Mouse (Mus musculus) kidney, adult 2 months (tissue): ENCODE results near the gene Foxo6. TPM values are rescaled to one million over a fixed set of nuclear protein-coding genes. Genes with fewer than 3 reads are reported as not detected.

Experiments used
- DNase-seq: peaks from one replicate; pipeline ENCODE4 v3.0.0; 2021
- H3K27ac ChIP-seq: fragments of 200-500 bp; 2 replicates; pipeline ENCODE4 v1.5.1; 2012; ENCODE audit warnings: low read depth, low read length, control low read depth, inconsistent platforms; ENCODE audit not compliant: insufficient read depth
- H3K27me3 ChIP-seq: fragments of 200-500 bp; replicated peaks from 2 replicates; pipeline ENCODE4 v1.6.1; 2012; ENCODE audit warnings: mild to moderate bottlenecking, moderate library complexity, low read length, inconsistent platforms; ENCODE audit not compliant: control insufficient read depth, insufficient read depth
- H3K36me3 ChIP-seq: fragments of 200-500 bp; 2 replicates; pipeline ENCODE4 v1.6.1; 2012; ENCODE audit warnings: mild to moderate bottlenecking, moderate library complexity, low read length, inconsistent platforms; ENCODE audit not compliant: control insufficient read depth, insufficient read depth
- H3K4me1 ChIP-seq: fragments of 200-500 bp; 2 replicates; pipeline ENCODE4 v1.6.1; 2011; ENCODE audit warnings: low read length; ENCODE audit not compliant: control insufficient read depth, insufficient read depth
- H3K4me3 ChIP-seq: fragments of 200-500 bp; 2 replicates; pipeline ENCODE4 v1.5.1; 2011; ENCODE audit warnings: mild to moderate bottlenecking, low read depth, low read length, control low read depth; ENCODE audit not compliant: insufficient read depth
- CTCF ChIP-seq: fragments of 200-500 bp; conservative IDR thresholded peaks from 2 replicates; pipeline ENCODE4 v1.5.1; 2011; ENCODE audit warnings: low read depth, mild to moderate bottlenecking, control low read depth, low read length, moderate library complexity, mixed read lengths; ENCODE audit not compliant: insufficient read depth, insufficient read length
- POLR2A ChIP-seq: fragments of 200-500 bp; IDR thresholded peaks from one replicate; pipeline ENCODE4 v1.6.1; 2011; ENCODE audit warnings: low read depth, low read length, control low read depth
- WGBS: fragments of 180-500 bp; shearing (Covaris S2); methylation state at CpG from one replicate; pipeline ENCODE4 v1.1.7; 2018; 5-methylcytosine and 5-hydroxymethylcytosine counted together
- polyA plus RNA-seq: library from polyadenylated mRNA; depleted of rRNA; stranded (reverse); fragments of >200 nt; gene quantifications from 2 replicates; pipeline ENCODE4 v1.2.3, GENCODE M21; 2012

Gene Foxo6
- polyA plus RNA-seq, 1 experiment, result 0.61 TPM

- H3K4me1 ChIP-seq, result no peaks in the 10 kb centered on the region
- 94% methylated on average over 1 of the region's 1 CpGs for WGBS
- no peak overlapping the region for H3K27ac ChIP-seq
- no peak for DNase-seq
- H3K36me3 ChIP-seq, result no peaks in the 10 kb centered on the region
- no peak for TF ChIP-seq POLR2A
- no peak for TF ChIP-seq CTCF
- H3K27me3 ChIP-seq, result no peaks in the 10 kb centered on the region
- no peak overlapping the region for H3K4me3 ChIP-seq
Measured at GRCm38 (mm10) chr4:120284187-120284586, 3.0 kb downstream of the Foxo6 start.

GRCm38 (mm10) chr4:120283141-120283540 lies 4.0 kb downstream of the Foxo6 start:
- WGBS, result 11% methylated on average over 5 of the region's 6 CpGs

GRCm38 (mm10) chr4:120282568-120283091 lies 4.5 kb downstream of the Foxo6 start:
- no peaks in the 10 kb centered on the region for H3K27me3 ChIP-seq
- DNase-seq, result peak; percentile 16

More at GRCm38 (mm10) chr4:120283141-120283540, 4.0 kb downstream of the Foxo6 start:
- H3K36me3 ChIP-seq, result no peaks in the 10 kb centered on the region
- TF ChIP-seq CTCF (no peak), POLR2A (no peak)
- DNase-seq, result peak; percentile 76
- H3K27me3 ChIP-seq, result no peaks in the 10 kb centered on the region
- H3K27ac ChIP-seq, result no peak overlapping the region
- H3K4me3 ChIP-seq, result peak overlapping the region; percentile 25; the same call in 1 of the 2 replicates
- H3K4me1 ChIP-seq, result no peaks in the 10 kb centered on the region

GRCm38 (mm10) chr4:120281011-120281410 lies 6.1 kb downstream of the Foxo6 start:
- no peaks in the 10 kb centered on the region for H3K27me3 ChIP-seq
- TF ChIP-seq POLR2A (no peak), CTCF (no peak)
- 87% methylated on average over 3 of the region's 3 CpGs for WGBS

More at GRCm38 (mm10) chr4:120282568-120283091, 4.5 kb downstream of the Foxo6 start:
- TF ChIP-seq CTCF, result no peak
- TF ChIP-seq POLR2A, result no peak
- Histone ChIP-seq H3K36me3 (no peaks in the 10 kb centered on the region), H3K27ac (no peak overlapping the region), H3K4me3 (peak overlapping the region; percentile 25; the same call in 1 of the 2 replicates), H3K4me1 (no peaks in the 10 kb centered on the region)
- under 1% methylated on average over 46 of the region's 47 CpGs for WGBS

GRCm38 (mm10) chr4:120280432-120280831 lies 6.7 kb downstream of the Foxo6 start:
- 92% methylated on average over 12 of the region's 12 CpGs for WGBS

More at GRCm38 (mm10) chr4:120281011-120281410, 6.1 kb downstream of the Foxo6 start:
- DNase-seq, result no peak
- Histone ChIP-seq H3K4me3 (no peak overlapping the region), H3K27ac (no peak overlapping the region), H3K4me1 (no peaks in the 10 kb centered on the region), H3K36me3 (no peaks in the 10 kb centered on the region)

GRCm38 (mm10) chr4:120277255-120277928 lies 9.8 kb downstream of the Foxo6 start:
- TF ChIP-seq CTCF (no peak), POLR2A (no peak)
- WGBS, result 30% methylated on average over 4 of the region's 4 CpGs
- Histone ChIP-seq H3K36me3 (no peaks in the 10 kb centered on the region), H3K27me3 (no peaks in the 10 kb centered on the region), H3K4me1 (no peaks in the 10 kb centered on the region), H3K4me3 (no peak overlapping the region), H3K27ac (no peak overlapping the region)
- peak; percentile 61 for DNase-seq

More at GRCm38 (mm10) chr4:120280432-120280831, 6.7 kb downstream of the Foxo6 start:
- Histone ChIP-seq H3K27me3 (no peaks in the 10 kb centered on the region), H3K36me3 (no peaks in the 10 kb centered on the region), H3K27ac (no peak overlapping the region), H3K4me3 (no peak overlapping the region), H3K4me1 (no peaks in the 10 kb centered on the region)
- no peak for DNase-seq
- TF ChIP-seq CTCF (no peak), POLR2A (no peak)

GRCm38 (mm10) chr4:120275487-120275886 lies 11.7 kb downstream of the Foxo6 start:
- Histone ChIP-seq H3K36me3 (no peaks in the 10 kb centered on the region), H3K27me3 (no peaks in the 10 kb centered on the region), H3K27ac (no peak overlapping the region), H3K4me3 (no peak overlapping the region), H3K4me1 (no peaks in the 10 kb centered on the region)
- 65% methylated on average over 9 of the region's 9 CpGs for whole genome bisulfite sequencing
- TF ChIP-seq POLR2A (no peak), CTCF (no peak)
- DNase-seq, result peak; percentile 10
